Mouse (Mus musculus): Measurements from ENCODE around the gene Lexm. TPM values are rescaled to one million over a fixed set of nuclear protein-coding genes. Genes with fewer than 3 reads are reported as not detected.

Lexm gene
- total and polyA plus RNA-seq, 2 experiments from 2014 or later, result not detected

DNA sequence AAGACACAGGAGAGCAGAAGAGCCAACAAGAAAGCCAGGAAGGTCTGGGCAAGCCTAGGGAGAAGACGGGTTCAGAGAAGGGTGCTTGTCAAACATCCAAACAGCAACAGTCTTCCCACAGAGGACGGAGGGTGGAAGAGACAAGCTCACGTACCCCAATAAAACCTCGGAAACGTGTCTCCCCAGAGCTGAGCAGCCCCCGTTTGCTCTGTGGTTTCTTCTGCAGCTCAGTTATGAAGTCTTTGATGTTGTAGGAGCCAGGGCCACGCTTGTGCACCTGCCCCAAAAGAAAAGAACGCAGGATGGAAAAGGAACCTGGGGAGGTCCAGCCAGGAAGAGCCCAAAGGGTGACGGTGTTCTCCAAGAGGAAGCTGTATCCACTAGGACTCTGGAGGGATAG lies 2.2 kb downstream of the Lexm start:
- no peak overlapping the region for H3K9ac ChIP-seq (replicated peaks; ENCODE audit: low read length)
- H3K4me1 ChIP-seq (ENCODE audit: insufficient read depth, low read length), result peaks cover 8% of the 10 kb centered on the region; the same call in 1 of the 2 replicates
- no peak overlapping the region for H3K27ac ChIP-seq
- no peaks in the 10 kb centered on the region for H3K36me3 ChIP-seq (ENCODE audit: insufficient read depth, low read length)
- ATAC-seq, result no peak
- H3K27me3 ChIP-seq (ENCODE audit: insufficient read depth, low read length), result no peaks in the 10 kb centered on the region
- TF ChIP-seq CTCF (IDR thresholded peaks at IDR 0.05; ENCODE audit: low read depth), result no peak
- no peak overlapping the region for H3K4me3 ChIP-seq (ENCODE audit: low read length)
- no peaks in the 10 kb centered on the region for H3K9me3 ChIP-seq (ENCODE audit: low read length)
- 85% methylated on average over 9 of the region's 9 CpGs for WGBS
- DNase-seq (ENCODE audit: low spot score), result no peak
- H3K4me2 ChIP-seq (ENCODE audit: low read depth, low read length), result no peak overlapping the region

DNA sequence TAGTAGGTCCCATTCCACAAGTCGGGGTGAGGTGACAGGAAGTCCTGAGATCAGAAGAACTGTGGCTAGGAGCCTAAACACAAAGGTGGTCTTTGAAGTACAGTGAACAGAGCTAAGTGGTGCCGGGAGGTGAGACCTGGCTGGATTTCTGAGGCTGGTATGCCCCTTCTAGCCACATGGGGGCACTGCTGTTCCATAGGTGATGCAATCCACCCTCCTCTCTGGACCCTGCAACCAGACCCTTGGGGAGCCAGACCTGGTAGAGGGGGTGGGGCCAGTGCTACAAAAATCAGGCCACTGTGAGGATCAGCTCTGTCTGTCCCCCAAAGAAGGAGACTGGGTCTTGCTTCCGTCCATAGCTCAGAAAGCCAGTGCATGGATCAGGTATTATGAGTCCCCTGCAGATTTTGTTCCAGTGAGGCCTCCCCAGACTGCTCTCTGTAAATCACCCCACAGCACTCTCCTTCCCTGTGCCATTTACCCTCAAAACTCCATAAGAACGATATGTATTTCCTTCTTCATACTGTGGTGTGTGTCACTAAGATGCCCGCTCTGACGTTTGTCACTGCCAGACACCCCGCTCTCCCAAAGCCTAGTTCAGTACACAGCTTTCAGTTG lies 2.8 kb downstream of the Lexm start:
- no peak overlapping the region for H3K9ac ChIP-seq (replicated peaks; ENCODE audit: low read length)
- WGBS, result 42% methylated on average over 7 of the region's 7 CpGs

GRCm38 (mm10) chr4:106613560-106613959 lies 3.5 kb downstream of the Lexm start:
- DNase-seq (ENCODE audit: low spot score) (no peak), ATAC-seq (no peak)
- H3K4me2 ChIP-seq (ENCODE audit: low read depth, low read length), result no peak overlapping the region
- no peaks in the 10 kb centered on the region for H3K27me3 ChIP-seq (ENCODE audit: insufficient read depth, low read length)
- peaks cover 8% of the 10 kb centered on the region; the same call in 1 of the 2 replicates for H3K4me1 ChIP-seq (ENCODE audit: insufficient read depth, low read length)
- WGBS, result 82% methylated on average over 3 of the region's 3 CpGs
- no peak overlapping the region for H3K27ac ChIP-seq
- H3K36me3 ChIP-seq (ENCODE audit: insufficient read depth, low read length), result no peaks in the 10 kb centered on the region
- no peaks in the 10 kb centered on the region for H3K9me3 ChIP-seq (ENCODE audit: low read length)
- H3K9ac ChIP-seq (replicated peaks; ENCODE audit: low read length), result no peak overlapping the region
- no peak overlapping the region for H3K4me3 ChIP-seq (ENCODE audit: low read length)
- no peak for TF ChIP-seq CTCF (IDR thresholded peaks at IDR 0.05; ENCODE audit: low read depth)

More for the DNA sequence above, 2.8 kb downstream of the Lexm start:
- no peaks in the 10 kb centered on the region for H3K36me3 ChIP-seq (ENCODE audit: insufficient read depth, low read length)
- no peak overlapping the region for H3K4me3 ChIP-seq (ENCODE audit: low read length)
- DNase-seq (ENCODE audit: low spot score), result peak; percentile 89
- ATAC-seq, result peak; percentile 86
- H3K4me1 ChIP-seq (ENCODE audit: insufficient read depth, low read length), result peaks cover 8% of the 10 kb centered on the region; the same call in 1 of the 2 replicates
- no peak overlapping the region for H3K4me2 ChIP-seq (ENCODE audit: low read depth, low read length)
- no peaks in the 10 kb centered on the region for H3K9me3 ChIP-seq (ENCODE audit: low read length)
- no peaks in the 10 kb centered on the region for H3K27me3 ChIP-seq (ENCODE audit: insufficient read depth, low read length)
- TF ChIP-seq CTCF (IDR thresholded peaks at IDR 0.05; ENCODE audit: low read depth), result peak; percentile 99
- no peak overlapping the region for H3K27ac ChIP-seq

DNA sequence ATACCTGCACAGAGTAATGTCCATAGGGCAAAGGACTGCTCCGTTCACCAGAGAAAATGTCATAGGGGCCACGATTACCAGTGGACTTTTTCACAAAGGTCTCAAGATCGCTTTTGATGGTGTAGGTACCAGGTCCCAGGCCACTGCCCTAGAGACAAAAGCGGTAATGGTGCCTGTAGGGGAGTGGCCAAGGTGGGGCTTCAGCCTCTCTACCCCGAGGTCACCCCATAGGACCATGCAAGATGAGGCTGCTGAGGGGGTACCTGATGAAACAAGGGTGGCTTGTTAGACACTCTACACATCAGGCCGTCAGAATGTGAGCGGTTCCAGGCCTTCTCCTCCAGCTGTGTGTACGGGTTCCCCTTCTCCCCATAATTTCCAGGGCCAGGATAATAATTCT lies 3.9 kb downstream of the Lexm start:
- Histone ChIP-seq H3K27me3 (ENCODE audit: insufficient read depth, low read length) (no peaks in the 10 kb centered on the region), H3K4me1 (ENCODE audit: insufficient read depth, low read length) (peaks cover 8% of the 10 kb centered on the region; the same call in 1 of the 2 replicates), H3K4me2 (ENCODE audit: low read depth, low read length) (no peak overlapping the region), H3K27ac (no peak overlapping the region), H3K4me3 (ENCODE audit: low read length) (no peak overlapping the region), H3K9me3 (ENCODE audit: low read length) (no peaks in the 10 kb centered on the region), H3K36me3 (ENCODE audit: insufficient read depth, low read length) (no peaks in the 10 kb centered on the region), H3K9ac (replicated peaks; ENCODE audit: low read length) (no peak overlapping the region)
- WGBS, result 87% methylated on average over 8 of the region's 8 CpGs
- no peak for TF ChIP-seq CTCF (IDR thresholded peaks at IDR 0.05; ENCODE audit: low read depth)
- no peak for DNase-seq (ENCODE audit: low spot score)
- ATAC-seq, result no peak

DNA sequence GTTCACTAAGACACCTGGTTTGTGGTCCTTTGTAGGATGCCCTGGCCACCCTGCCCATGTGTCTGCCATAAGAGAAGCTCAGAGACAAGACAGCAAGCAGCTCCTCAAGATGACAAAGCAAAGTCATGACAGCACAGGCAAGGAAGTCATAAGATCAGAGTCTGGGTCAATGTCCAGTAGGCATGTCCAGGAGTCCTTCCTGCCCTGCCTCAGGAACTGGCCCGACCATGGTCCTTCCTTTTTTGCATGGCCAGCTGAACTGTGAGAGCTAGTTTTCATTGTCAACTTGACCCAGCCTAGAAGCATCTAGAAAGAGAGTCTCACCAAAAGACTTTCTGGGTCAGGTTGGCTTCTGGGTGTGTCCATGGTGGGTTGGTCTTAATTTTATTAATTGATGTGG lies 9.1 kb downstream of the Lexm start:
- H3K9me3 ChIP-seq (ENCODE audit: low read length), result no peaks in the 10 kb centered on the region
- DNase-seq (ENCODE audit: low spot score), result no peak
- H3K9ac ChIP-seq (replicated peaks; ENCODE audit: low read length), result no peak overlapping the region
- 90% methylated on average over 1 of the region's 1 CpGs for WGBS
- ATAC-seq, result no peak
- H3K4me2 ChIP-seq (ENCODE audit: low read depth, low read length), result no peak overlapping the region
- no peak for TF ChIP-seq CTCF (IDR thresholded peaks at IDR 0.05; ENCODE audit: low read depth)
- H3K4me1 ChIP-seq (ENCODE audit: insufficient read depth, low read length), result 0 out of 2 replicates have a peak, but pooled peaks cover 8% of the 10 kb centered on the region
- H3K36me3 ChIP-seq (ENCODE audit: insufficient read depth, low read length), result no peaks in the 10 kb centered on the region
- no peak overlapping the region for H3K27ac ChIP-seq
- H3K4me3 ChIP-seq (ENCODE audit: low read length), result no peak overlapping the region
- H3K27me3 ChIP-seq (ENCODE audit: insufficient read depth, low read length), result no peaks in the 10 kb centered on the region

GRCm38 (mm10) chr4:106606639-106607554 lies 10.1 kb downstream of the Lexm start:
- Histone ChIP-seq H3K36me3 (ENCODE audit: insufficient read depth, low read length) (no peaks in the 10 kb centered on the region), H3K4me3 (ENCODE audit: low read length) (no peak overlapping the region), H3K4me2 (ENCODE audit: low read depth, low read length) (peak overlapping the region; percentile 37; the same call in 1 of the 2 replicates), H3K4me1 (ENCODE audit: insufficient read depth, low read length) (0 out of 2 replicates have a peak, but pooled peaks cover 8% of the 10 kb centered on the region), H3K27ac (no peak overlapping the region), H3K9me3 (ENCODE audit: low read length) (no peaks in the 10 kb centered on the region), H3K27me3 (ENCODE audit: insufficient read depth, low read length) (no peaks in the 10 kb centered on the region), H3K9ac (replicated peaks; ENCODE audit: low read length) (0 out of 2 replicates have a peak overlapping the region, but pooled peaks have one; percentile 13)
- peak; percentile 67 for DNase-seq (ENCODE audit: low spot score)
- ATAC-seq, result peak; percentile 97
- TF ChIP-seq CTCF (IDR thresholded peaks at IDR 0.05; ENCODE audit: low read depth), result peak; percentile 18; the same call in 1 of the 2 replicates
- WGBS, result 38% methylated on average over 18 of the region's 18 CpGs
